ENCODE assay signal across 8 mouse cellular contexts in the genomic region with DNA sequence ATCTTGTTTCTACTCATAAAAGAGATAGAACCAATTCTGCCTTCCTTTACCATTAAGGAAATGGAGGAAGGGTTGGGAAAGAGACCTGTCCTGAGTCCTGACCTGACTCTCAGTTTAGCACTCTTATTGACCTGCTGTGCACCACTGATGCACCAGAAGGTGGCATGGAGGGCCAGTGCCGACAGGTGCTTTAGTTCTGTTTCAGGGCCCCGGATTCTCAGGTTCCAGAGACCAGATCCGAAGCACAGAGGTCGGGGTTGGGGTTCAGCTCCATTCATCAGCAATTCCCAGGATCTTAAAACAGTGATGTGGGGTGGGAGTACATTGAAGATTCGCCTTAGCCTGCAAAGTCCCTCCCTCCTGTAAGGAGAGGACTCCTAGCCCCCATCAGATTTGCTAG. TPM values are rescaled to one million over a fixed set of nuclear protein-coding genes. Genes with fewer than 3 reads are reported as not detected.
DNase-seq lines count a peak whose midpoint lies in the region; ATAC-seq lines count a peak whose summit lies in the region.

No protein-coding gene starts in this region.

- no peaks in the 10 kb centered on the region for H3K9me3 ChIP-seq in heart, embryonic 16.5 days (replicated peaks; ENCODE audit: control insufficient read depth, low read length)
- H3K9me3 ChIP-seq in hindbrain, embryonic 14.5 days (ENCODE audit: control insufficient read depth, low read length): no peaks in the 10 kb centered on the region
- H3K9me3 ChIP-seq in midbrain, embryonic 14.5 days (ENCODE audit: control insufficient read depth, low read length): no peaks in the 10 kb centered on the region

- peak overlapping the region; percentile 75 for H3K4me3 ChIP-seq in heart, embryonic 16.5 days (ENCODE audit: low read length)
- H3K4me3 ChIP-seq in hindbrain, embryonic 14.5 days (replicated peaks; ENCODE audit: low read length): peak overlapping the region; percentile 56
- H3K4me3 ChIP-seq in midbrain, embryonic 14.5 days (replicated peaks; ENCODE audit: low read depth, low read length): peak overlapping the region; percentile 53

- no peaks in the 10 kb centered on the region for H3K36me3 ChIP-seq in heart, embryonic 16.5 days (ENCODE audit: control insufficient read depth, insufficient read depth)
- no peaks in the 10 kb centered on the region for H3K36me3 ChIP-seq in hindbrain, embryonic 14.5 days (replicated peaks; ENCODE audit: control insufficient read depth, insufficient read depth)
- H3K36me3 ChIP-seq in midbrain, embryonic 14.5 days (ENCODE audit: control insufficient read depth, insufficient read depth, low read length): no peaks in the 10 kb centered on the region

- 2% methylated on average over 5 of the region's 5 CpGs for WGBS in heart, embryonic 16.5 days
- WGBS in hindbrain, embryonic 14.5 days: 1% methylated on average over 5 of the region's 5 CpGs
- WGBS in midbrain, embryonic 14.5 days: 2% methylated on average over 5 of the region's 5 CpGs

- DNase-seq in heart, postnatal 10 days: no peak
- peak; percentile 33 for DNase-seq in brain, adult 2 months (ENCODE audit: low read depth, low spot score)
- no peak for DNase-seq in hindbrain, embryonic 14.5 days (ENCODE audit: low spot score)
- DNase-seq in midbrain, embryonic 14.5 days: no peak
- DNase-seq in embryo, embryonic 10 days (ENCODE audit: low spot score): no peak
- DNase-seq in kidney, adult 8-10 months: no peak
- no peak for DNase-seq in frontal cortex, adult 2 months (ENCODE audit: extremely low spot score in 1 of 2, low spot score in 1 of 2)

- ATAC-seq in heart, embryonic 16.5 days (replicated peaks; ENCODE audit: extremely low read depth, insufficient read depth, low FRiP score): no peak
- no peak for ATAC-seq in hindbrain, embryonic 14.5 days (ENCODE audit: low FRiP score)
- peak; percentile 18 for ATAC-seq in midbrain, embryonic 14.5 days (ENCODE audit: low FRiP score, low TSS enrichment)

- peak overlapping the region; percentile 60 for H3K9ac ChIP-seq in heart, embryonic 16.5 days (ENCODE audit: low read length)
- H3K9ac ChIP-seq in hindbrain, embryonic 14.5 days: peak overlapping the region; percentile 76; the same call in 1 of the 2 replicates
- peak overlapping the region; percentile 63; the same call in 1 of the 2 replicates for H3K9ac ChIP-seq in midbrain, embryonic 14.5 days (replicated peaks; ENCODE audit: low read length)

- intact Hi-C loops in heart, postnatal 10 days (cut with DNase I): loop anchor here (5.0 kb wide), 2 partner anchors 124 to 159 kb away; a partner anchor contains a TSS

- H3K27me3 ChIP-seq in heart, embryonic 16.5 days (ENCODE audit: control insufficient read depth, insufficient read depth, low read length): no peaks in the 10 kb centered on the region
- no peaks in the 10 kb centered on the region for H3K27me3 ChIP-seq in hindbrain, embryonic 14.5 days (ENCODE audit: control insufficient read depth, insufficient read depth, low read length)
- H3K27me3 ChIP-seq in midbrain, embryonic 14.5 days (ENCODE audit: control insufficient read depth, insufficient read depth, low read length): peaks cover 5% of the 10 kb centered on the region; the same call in 1 of the 2 replicates

- H3K4me2 ChIP-seq in heart, embryonic 16.5 days (ENCODE audit: low read depth, low read length): peak overlapping the region; percentile 94
- H3K4me2 ChIP-seq in hindbrain, embryonic 14.5 days (replicated peaks): peak overlapping the region; percentile 82
- H3K4me2 ChIP-seq in midbrain, embryonic 14.5 days (ENCODE audit: low read length): peak overlapping the region; percentile 71

- H3K27ac ChIP-seq in heart, embryonic 16.5 days (ENCODE audit: low read length): no peak overlapping the region
- no peak overlapping the region for H3K27ac ChIP-seq in hindbrain, embryonic 14.5 days
- H3K27ac ChIP-seq in midbrain, embryonic 14.5 days (replicated peaks; ENCODE audit: low read depth, low read length): no peak overlapping the region

- peaks cover 21% of the 10 kb centered on the region for H3K4me1 ChIP-seq in heart, embryonic 16.5 days (ENCODE audit: control insufficient read depth, insufficient read depth, low read length)
- H3K4me1 ChIP-seq in hindbrain, embryonic 14.5 days (replicated peaks; ENCODE audit: control insufficient read depth, insufficient read depth, low read length): peaks cover 12% of the 10 kb centered on the region
- peaks cover 26% of the 10 kb centered on the region for H3K4me1 ChIP-seq in midbrain, embryonic 14.5 days (ENCODE audit: control insufficient read depth, insufficient read depth, low read length)

RNA-seq across cellular contexts. Expression of a gene that starts 0.4 kb away (rescaled TPM):
- 28.4 and 28.6 TPM in 2 replicates for polyA plus RNA-seq in heart, embryonic 16.5 days (2015; fragmentation: Nextera tagmentation; extraction: Ambion mirVana)
- 1 to 10 TPM; 4.8 to 6.0 TPM for total RNA-seq in heart, postnatal 10 days (2021)
- 69.5 and 74.3 TPM in 2 replicates for polyA plus RNA-seq in hindbrain, embryonic 14.5 days (2014; fragmentation: Nextera tagmentation; extraction: Ambion mirVana)
- 44.2 and 51.2 TPM in 2 replicates for polyA plus RNA-seq in midbrain, embryonic 14.5 days (2014; fragmentation: Nextera tagmentation; extraction: Ambion mirVana)
- 198 and 208 TPM in 2 replicates for polyA plus RNA-seq in frontal cortex, adult 2 months (2012; rRNA removed)

RNA-seq across cellular contexts. Expression of a gene that starts 42.2 kb away (rescaled TPM):
- 42.0 and 48.0 TPM in 2 replicates for polyA plus RNA-seq in heart, embryonic 16.5 days (2015; fragmentation: Nextera tagmentation; extraction: Ambion mirVana)
- 10 to 100 TPM; 28.2 to 30.0 TPM for total RNA-seq in heart, postnatal 10 days (2021)
- polyA plus RNA-seq in hindbrain, embryonic 14.5 days (2014; fragmentation: Nextera tagmentation; extraction: Ambion mirVana): 49.7 and 53.8 TPM in 2 replicates
- 44.4 and 73.1 TPM in 2 replicates for polyA plus RNA-seq in midbrain, embryonic 14.5 days (2014; fragmentation: Nextera tagmentation; extraction: Ambion mirVana)
- 67.8 and 74.2 TPM in 2 replicates for polyA plus RNA-seq in frontal cortex, adult 2 months (2012; rRNA removed)
